Mouse (Mus musculus) neural tube, embryonic 11.5 days (tissue): ENCODE data around the gene Dleu7. TPM values are rescaled to one million over a fixed set of nuclear protein-coding genes. Genes with fewer than 3 reads are reported as not detected.
A peak's percentile ranks its signal among the peaks of the same experiment; 100 is the strongest.

ENCODE experiments used
- ATAC-seq: fragments of 200-750 bp; cut with Nextera tagmentation; 2 replicates; pipeline ENCODE4 v1.8.0; 2017; ENCODE audit warnings: moderate number of reproducible peaks, mild to moderate bottlenecking, moderate TSS enrichment, moderate library complexity; ENCODE audit not compliant: insufficient read depth, low FRiP score, low TSS enrichment
- DNase-seq: peaks from one replicate; pipeline ENCODE4 v3.0.0-alpha.2; 2015; ENCODE audit warnings: low spot score
- H3K27ac ChIP-seq: fragments of 300-500 bp; sonication (generic); 2 replicates; pipeline ENCODE4 v1.5.1; 2014; ENCODE audit warnings: low read depth, mild to moderate bottlenecking, low read length
- H3K27me3 ChIP-seq: fragments of 300-500 bp; sonication (generic); 2 replicates; pipeline ENCODE4 v1.6.1; 2014; ENCODE audit warnings: mild to moderate bottlenecking, low read length, mixed read lengths; ENCODE audit not compliant: control insufficient read depth, insufficient read depth
- H3K36me3 ChIP-seq: fragments of 300-500 bp; sonication (generic); 2 replicates; pipeline ENCODE4 v1.6.1; 2014; ENCODE audit warnings: mild to moderate bottlenecking, low read length, moderate library complexity, mixed read lengths; ENCODE audit not compliant: control insufficient read depth, insufficient read depth
- H3K4me1 ChIP-seq: fragments of 300-500 bp; sonication (generic); 2 replicates; pipeline ENCODE4 v1.6.1; 2014; ENCODE audit warnings: low read length, mixed read lengths; ENCODE audit not compliant: control insufficient read depth, insufficient read depth
- H3K4me2 ChIP-seq: fragments of 300-500 bp; sonication (generic); 2 replicates; pipeline ENCODE4 v1.6.1; 2014; ENCODE audit warnings: low read depth, mild to moderate bottlenecking, moderate library complexity
- H3K4me3 ChIP-seq: fragments of 300-500 bp; sonication (generic); 2 replicates; pipeline ENCODE4 v1.5.1; 2014; ENCODE audit warnings: low read depth, low read length
- H3K9ac ChIP-seq: fragments of 300-500 bp; sonication (generic); 2 replicates; pipeline ENCODE4 v1.6.1; 2014; ENCODE audit warnings: mild to moderate bottlenecking, low read length
- H3K9me3 ChIP-seq: fragments of 300-500 bp; sonication (generic); 2 replicates; pipeline ENCODE4 v1.6.1; 2016; ENCODE audit warnings: low read length; ENCODE audit not compliant: control insufficient read depth
- WGBS: fragments of 180-500 bp; shearing (Covaris S2); extraction: QIAGEN DNeasy Blood & Tissue Kit; methylation state at CpG from one replicate; pipeline ENCODE4 v1.1.7; 2014; 5-methylcytosine and 5-hydroxymethylcytosine counted together
- polyA plus RNA-seq: library from polyadenylated mRNA; unstranded; fragments of >200 nt; fragmentation: Nextera tagmentation; extraction: Ambion mirVana; gene quantifications from 2 replicates; pipeline ENCODE4 v1.2.1, GENCODE M21; 2014

Gene Dleu7
- polyA plus RNA-seq, 1 experiment from 2014 or later = 1.6 TPM

GRCm38 (mm10) chr14:62243530-62243929, 49.3 kb downstream of the Dleu7 start:
- Histone ChIP-seq H3K36me3 (no peaks in the 10 kb centered on the region), H3K4me2 (no peak overlapping the region), H3K27me3 (no peaks in the 10 kb centered on the region), H3K27ac (no peak overlapping the region), H3K9ac (no peak overlapping the region), H3K4me1 (no peaks in the 10 kb centered on the region), H3K4me3 (no peak overlapping the region), H3K9me3 (no peaks in the 10 kb centered on the region)
- DNase-seq (no peak), ATAC-seq (no peak)
- 70% methylated on average over 2 of the region's 2 CpGs for WGBS

DNA sequence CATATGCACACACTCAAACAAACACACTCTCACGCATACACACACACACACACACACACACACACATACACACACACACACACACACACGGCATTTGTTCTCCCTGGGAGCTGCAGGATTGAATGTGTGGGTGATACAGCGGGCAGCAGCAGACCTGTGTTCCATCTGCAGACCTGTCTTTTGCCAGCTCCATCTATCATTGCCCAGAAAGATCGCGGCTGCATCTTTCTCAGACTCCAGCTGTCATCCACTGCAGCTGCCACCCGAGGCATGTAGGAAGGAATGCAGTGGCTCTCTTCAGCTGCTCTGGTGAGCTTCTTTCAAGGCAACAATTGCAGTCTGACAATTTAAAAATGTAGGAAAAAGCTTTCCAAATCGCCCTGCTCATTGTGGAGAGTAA, 56.9 kb downstream of the Dleu7 start:
- Histone ChIP-seq H3K4me1 (peaks cover under 1% of the 10 kb centered on the region; the same call in 1 of the 2 replicates), H3K27ac (no peak overlapping the region), H3K4me2 (no peak overlapping the region), H3K9me3 (no peaks in the 10 kb centered on the region), H3K4me3 (no peak overlapping the region), H3K9ac (no peak overlapping the region), H3K27me3 (no peaks in the 10 kb centered on the region), H3K36me3 (no peaks in the 10 kb centered on the region)
- DNase-seq = peak; percentile 26
- ATAC-seq = no peak
- 65% methylated on average over 7 of the region's 7 CpGs for WGBS

DNA sequence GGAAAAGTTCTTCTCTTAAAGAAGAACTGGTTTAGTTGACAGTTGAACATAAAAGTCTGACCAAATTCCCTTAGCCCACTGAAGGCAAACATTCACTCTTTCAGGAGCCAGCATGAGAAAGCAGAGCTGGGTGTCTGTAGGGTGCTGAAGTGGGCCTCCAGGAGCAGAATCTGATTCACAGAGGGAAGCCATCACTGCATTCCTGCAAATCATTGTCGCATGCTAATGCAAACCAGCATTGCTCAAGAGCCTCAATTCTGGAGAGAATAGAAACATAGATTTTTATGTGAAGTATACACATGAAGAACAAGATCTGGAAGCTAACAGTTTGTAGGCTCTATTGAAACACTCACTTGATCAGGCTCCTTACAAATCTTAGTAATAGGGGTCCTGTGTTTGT, 57.6 kb downstream of the Dleu7 start:
- no peak overlapping the region for H3K4me2 ChIP-seq
- H3K9ac ChIP-seq = no peak overlapping the region
- no peaks in the 10 kb centered on the region for H3K36me3 ChIP-seq
- H3K9me3 ChIP-seq = no peaks in the 10 kb centered on the region
- ATAC-seq (no peak), DNase-seq (no peak)
- no peak overlapping the region for H3K27ac ChIP-seq
- H3K27me3 ChIP-seq = no peaks in the 10 kb centered on the region
- 76% methylated on average over 1 of the region's 1 CpGs for WGBS
- no peak overlapping the region for H3K4me3 ChIP-seq
- H3K4me1 ChIP-seq = peaks cover 4% of the 10 kb centered on the region; the same call in 1 of the 2 replicates

- H3K36me3 ChIP-seq = no peaks in the 10 kb centered on the region
- no peak overlapping the region for H3K9ac ChIP-seq
- 50% methylated on average over 3 of the region's 3 CpGs for WGBS
- no peaks in the 10 kb centered on the region for H3K9me3 ChIP-seq
- H3K4me3 ChIP-seq = no peak overlapping the region
- H3K27me3 ChIP-seq = no peaks in the 10 kb centered on the region
- no peak for DNase-seq
- ATAC-seq = no peak
- H3K4me1 ChIP-seq = peaks cover 4% of the 10 kb centered on the region; the same call in 1 of the 2 replicates
- H3K4me2 ChIP-seq = no peak overlapping the region
- H3K27ac ChIP-seq = no peak overlapping the region
Measured at GRCm38 (mm10) chr14:62230968-62231367, 61.9 kb downstream of the Dleu7 start.

DNA sequence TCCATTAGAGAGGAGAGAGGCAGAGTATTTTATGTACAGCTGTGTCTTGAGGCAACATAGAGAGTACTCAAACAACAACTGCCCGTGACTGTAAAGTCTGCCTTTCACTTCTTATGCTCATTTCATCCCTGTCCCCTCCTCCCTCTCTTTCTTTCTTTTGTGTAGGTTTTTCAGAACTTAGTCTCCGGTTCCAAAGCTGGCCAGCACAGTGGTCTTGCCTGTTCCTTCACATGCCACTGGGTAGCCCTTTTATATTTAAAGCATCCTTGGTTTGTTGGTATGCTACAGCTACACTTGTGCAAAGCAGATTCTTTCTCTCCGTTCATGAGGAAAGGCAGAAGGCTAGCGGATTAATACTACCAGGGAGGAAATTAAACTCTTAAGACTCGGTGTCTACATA, 65.7 kb downstream of the Dleu7 start:
- DNase-seq (no peak), ATAC-seq (0 out of 2 replicates have a peak, but pooled peaks have one; percentile 27)
- Histone ChIP-seq H3K27ac (no peak overlapping the region), H3K27me3 (no peaks in the 10 kb centered on the region), H3K36me3 (no peaks in the 10 kb centered on the region), H3K4me3 (no peak overlapping the region), H3K4me1 (peaks cover 4% of the 10 kb centered on the region; the same call in 1 of the 2 replicates), H3K9me3 (no peaks in the 10 kb centered on the region), H3K4me2 (no peak overlapping the region), H3K9ac (no peak overlapping the region)
- WGBS = 77% methylated on average over 5 of the region's 5 CpGs

GRCm38 (mm10) chr14:62226576-62227047, 66.2 kb downstream of the Dleu7 start:
- Histone ChIP-seq H3K9ac (no peak overlapping the region), H3K4me3 (no peak overlapping the region), H3K36me3 (no peaks in the 10 kb centered on the region), H3K9me3 (no peaks in the 10 kb centered on the region), H3K27ac (no peak overlapping the region), H3K4me1 (peaks cover 4% of the 10 kb centered on the region; the same call in 1 of the 2 replicates), H3K27me3 (no peaks in the 10 kb centered on the region), H3K4me2 (no peak overlapping the region)
- 59% methylated on average over 11 of the region's 11 CpGs for WGBS
- ATAC-seq (peak; percentile 35; the same call in 1 of the 2 replicates), DNase-seq (peak; percentile 34)

Other genes with a start within 250 kb of the Dleu7 start
- gene Rnaseh2b, start 458 bp downstream of the Dleu7 start, polyA plus RNA-seq = 54.7 and 59.6 TPM in 2 replicates
- 0.08 and 0.11 TPM in 2 replicates for gene Gucy1b2, start 163.2 kb upstream of the Dleu7 start, polyA plus RNA-seq